9 mouse cellular contexts compared by ENCODE assay signal in the genomic region with DNA sequence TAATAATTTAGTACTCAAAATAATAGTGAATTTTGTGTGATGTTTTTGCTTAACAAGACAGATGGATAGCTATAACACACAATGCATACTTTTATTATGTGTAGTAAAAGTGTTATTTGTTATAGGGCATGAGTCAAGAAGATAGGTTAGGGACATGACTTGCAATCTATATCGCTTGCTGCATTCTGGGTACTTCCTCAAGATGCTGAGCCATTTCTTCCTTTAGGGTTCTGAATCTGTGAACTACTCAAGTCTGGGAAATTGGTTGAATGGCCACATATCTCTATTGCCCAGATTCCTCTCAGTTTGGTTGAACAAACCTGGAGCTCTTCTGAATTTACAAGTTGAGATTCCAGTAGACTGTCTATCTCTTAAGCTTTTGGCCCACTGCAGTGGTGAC.
"Had no signal": no experiment of that assay in that cellular context is flagged by ENCODE, and none has a peak within 500 bp of the region (broad histone marks: within the 10 kb centered on the region; RNA-seq: fewer than 3 reads in every experiment).

No protein-coding gene starts in this region.

- DNase-seq: lung, adult 2 months; retina, postnatal 1 day; right cerebral cortex, adult 18-20 months; right cerebral cortex, postnatal 25 days had no signal

- H3K9me3 ChIP-seq: megakaryocyte, embryonic 14.5 days; midbrain, embryonic 13.5 days; midbrain, embryonic 15.5 days; neural tube, embryonic 13.5 days; neural tube, embryonic 15.5 days had no signal

- H3K4me3 ChIP-seq: megakaryocyte, embryonic 14.5 days; midbrain, embryonic 13.5 days; midbrain, embryonic 15.5 days; neural tube, embryonic 13.5 days; neural tube, embryonic 15.5 days had no signal

- ATAC-seq: midbrain, embryonic 13.5 days; midbrain, embryonic 15.5 days had no signal

- H3K27me3 ChIP-seq: midbrain, embryonic 13.5 days; midbrain, embryonic 15.5 days; neural tube, embryonic 13.5 days; neural tube, embryonic 15.5 days had no signal

- H3K36me3 ChIP-seq: midbrain, embryonic 13.5 days; midbrain, embryonic 15.5 days; neural tube, embryonic 13.5 days; neural tube, embryonic 15.5 days had no signal
